In genomic region chr1:162079989-162080388, GRCm38 (mm10) we compare ENCODE assay signal across 22 mouse cellular contexts.
"Had no signal": no experiment of that assay in that cellular context is flagged by ENCODE, and none has a peak within 500 bp of the region (broad histone marks: within the 10 kb centered on the region; RNA-seq: fewer than 3 reads in every experiment).

No protein-coding gene starts in this region.

- H3K9ac ChIP-seq: kidney, embryonic 15.5 days; limb, embryonic 15.5 days; liver, embryonic 14.5 days; liver, postnatal 0 days; lung, embryonic 14.5 days; midbrain, embryonic 12.5 days; midbrain, embryonic 15.5 days; neural tube, embryonic 12.5 days; neural tube, embryonic 15.5 days had no signal

- DNase-seq: kidney, adult 11 months; kidney, adult 8-10 months; kidney, postnatal 10 days; kidney, postnatal 36 days; liver, postnatal 0 days; lung, embryonic 14.5 days; right cerebral cortex, adult 18-20 months; right cerebral cortex, postnatal 14 days; right cerebral cortex, postnatal 4 days; thymus, adult 18-20 months; thymus, postnatal 36 days had no signal

- H3K36me3 ChIP-seq: kidney, embryonic 15.5 days; limb, embryonic 15.5 days; midbrain, embryonic 12.5 days; midbrain, embryonic 15.5 days; neural tube, embryonic 12.5 days; neural tube, embryonic 15.5 days had no signal

- H3K27me3 ChIP-seq: kidney, embryonic 15.5 days; limb, embryonic 15.5 days; midbrain, embryonic 12.5 days; midbrain, embryonic 15.5 days; neural tube, embryonic 12.5 days; neural tube, embryonic 15.5 days had no signal

- H3K9me3 ChIP-seq: kidney, embryonic 15.5 days; limb, embryonic 15.5 days; midbrain, embryonic 12.5 days; midbrain, embryonic 15.5 days; neural tube, embryonic 12.5 days; neural tube, embryonic 15.5 days had no signal

- H3K4me2 ChIP-seq: kidney, embryonic 15.5 days; limb, embryonic 15.5 days; liver, embryonic 11.5 days; lung, embryonic 14.5 days; midbrain, embryonic 12.5 days; midbrain, embryonic 15.5 days; neural tube, embryonic 12.5 days; neural tube, embryonic 15.5 days had no signal

- H3K4me3 ChIP-seq: kidney, embryonic 15.5 days; limb, embryonic 15.5 days; midbrain, embryonic 12.5 days; midbrain, embryonic 15.5 days; neural tube, embryonic 12.5 days; neural tube, embryonic 15.5 days had no signal

- ATAC-seq: liver, postnatal 0 days; lung, postnatal 0 days; midbrain, embryonic 15.5 days had no signal

- H3K4me1 ChIP-seq: midbrain, embryonic 15.5 days had no signal

- H3K27ac ChIP-seq: kidney, embryonic 15.5 days; limb, embryonic 15.5 days; liver, embryonic 14.5 days; macrophage; midbrain, embryonic 12.5 days; midbrain, embryonic 15.5 days; neural tube, embryonic 12.5 days; neural tube, embryonic 15.5 days; stomach, postnatal 0 days had no signal
